Mouse (Mus musculus) megakaryocyte, embryonic 14.5 days (primary cell): ENCODE results near the gene Swi5.

Source experiments
- FLI1 ChIP-seq: IDR thresholded peaks from 2 replicates; pipeline ENCODE4 v1.6.1; 2012; ENCODE audit warnings: low read length, inconsistent platforms, mixed read lengths
- GATA1 ChIP-seq: IDR thresholded peaks from 3 replicates; pipeline ENCODE4 v1.6.1; 2012; ENCODE audit warnings: mixed read lengths, low read length, inconsistent platforms, borderline replicate concordance

DNA sequence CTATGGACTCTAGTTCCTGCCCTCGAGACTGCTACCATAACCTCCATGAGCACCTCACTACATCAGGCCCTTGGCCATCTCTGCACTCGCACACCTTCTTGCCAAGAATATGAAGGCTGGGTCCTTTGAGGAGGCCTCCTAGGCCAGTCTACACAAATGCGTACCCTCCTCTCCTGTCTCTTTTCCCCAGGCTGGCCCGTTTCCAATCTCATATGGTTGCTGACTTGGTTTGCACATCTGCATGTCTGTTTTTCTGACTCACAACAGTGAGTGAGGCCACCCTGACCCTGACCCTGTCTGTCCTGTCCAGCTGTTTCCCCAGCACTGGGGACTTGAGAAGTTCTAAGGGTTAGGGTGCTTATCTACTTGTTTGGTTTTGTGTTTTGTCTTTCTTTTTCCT is 41.1 kb downstream of the Swi5 start:
- TF ChIP-seq GATA1, result no peak
- no peak for TF ChIP-seq FLI1
